Mouse (Mus musculus): ENCODE measurements around the gene Olfr1238.

GRCm38 (mm10) chr2:89400882-89401281 is 8.6 kb downstream of the Olfr1238 start:
- TF ChIP-seq CTCF (conservative IDR thresholded peaks at IDR 0.05; ENCODE audit: low read length) (no peak), NANOG (IDR thresholded peaks at IDR 0.05; ENCODE audit: borderline replicate concordance, low read length) (no peak), POU5F1 (IDR thresholded peaks at IDR 0.05; ENCODE audit: borderline replicate concordance, low read length) (no peak)

Measured in E14TG2a.4 (cell line).